Mouse (Mus musculus): ENCODE data around the gene Limk2. TPM values are rescaled to one million over a fixed set of nuclear protein-coding genes. Genes with fewer than 3 reads are reported as not detected.

Gene Limk2
- polyA plus RNA-seq, 1 experiment from 2014 or later = 6.8 TPM

GRCm38 (mm10) chr11:3335651-3336216, 73.3 kb downstream of the Limk2 start:
- Histone ChIP-seq H3K4me2 (ENCODE audit: low read depth, low read length) (peak overlapping the region; percentile 49), H3K36me3 (replicated peaks; ENCODE audit: insufficient read depth, low read length) (no peaks in the 10 kb centered on the region), H3K9me3 (ENCODE audit: low read length) (no peaks in the 10 kb centered on the region), H3K4me3 (ENCODE audit: low read depth, low read length) (no peak overlapping the region), H3K27ac (ENCODE audit: low read depth) (peak overlapping the region; percentile 68), H3K4me1 (ENCODE audit: insufficient read depth) (peaks cover 36% of the 10 kb centered on the region), H3K9ac (replicated peaks) (no peak overlapping the region), H3K27me3 (ENCODE audit: insufficient read depth, low read length) (peaks cover 4% of the 10 kb centered on the region; the same call in 1 of the 2 replicates)
- 10% methylated on average over 11 of the region's 11 CpGs for WGBS (ENCODE audit: insufficient replicate concordance)
- ATAC-seq (peak; percentile 13; the same call in 1 of the 2 replicates), DNase-seq (peak; percentile 54)
- TF ChIP-seq EP300 (IDR thresholded peaks at IDR 0.05; ENCODE audit: low read depth) = peak; percentile 81
- no peak for TF ChIP-seq CTCF (IDR thresholded peaks at IDR 0.05; ENCODE audit: low read depth)

- DNase-seq = no peak
- Histone ChIP-seq H3K27ac (ENCODE audit: low read depth) (peak overlapping the region; percentile 68), H3K4me3 (ENCODE audit: low read depth, low read length) (no peak overlapping the region), H3K36me3 (replicated peaks; ENCODE audit: insufficient read depth, low read length) (no peaks in the 10 kb centered on the region), H3K4me2 (ENCODE audit: low read depth, low read length) (peak overlapping the region; percentile 49; the same call in 1 of the 2 replicates), H3K27me3 (ENCODE audit: insufficient read depth, low read length) (peaks cover 4% of the 10 kb centered on the region; the same call in 1 of the 2 replicates), H3K9ac (replicated peaks) (no peak overlapping the region), H3K4me1 (ENCODE audit: insufficient read depth) (peaks cover 40% of the 10 kb centered on the region), H3K9me3 (ENCODE audit: low read length) (no peaks in the 10 kb centered on the region)
- WGBS (ENCODE audit: insufficient replicate concordance) = 32% methylated on average over 9 of the region's 9 CpGs
- ATAC-seq = no peak
- TF ChIP-seq CTCF (IDR thresholded peaks at IDR 0.05; ENCODE audit: low read depth) (no peak), EP300 (IDR thresholded peaks at IDR 0.05; ENCODE audit: low read depth) (no peak)
Measured at GRCm38 (mm10) chr11:3334711-3335316, 74.2 kb downstream of the Limk2 start.

- no peak for ATAC-seq
- H3K9ac ChIP-seq (replicated peaks) = no peak overlapping the region
- no peak for TF ChIP-seq EP300 (IDR thresholded peaks at IDR 0.05; ENCODE audit: low read depth)
- no peak for TF ChIP-seq CTCF (IDR thresholded peaks at IDR 0.05; ENCODE audit: low read depth)
- DNase-seq = no peak
- no peak overlapping the region for H3K27ac ChIP-seq (ENCODE audit: low read depth)
- H3K4me1 ChIP-seq (ENCODE audit: insufficient read depth) = peaks cover 40% of the 10 kb centered on the region
- no peak overlapping the region for H3K4me2 ChIP-seq (ENCODE audit: low read depth, low read length)
- no peak overlapping the region for H3K4me3 ChIP-seq (ENCODE audit: low read depth, low read length)
- 74% methylated on average over 11 of the region's 11 CpGs for WGBS (ENCODE audit: insufficient replicate concordance)
- H3K9me3 ChIP-seq (ENCODE audit: low read length) = no peaks in the 10 kb centered on the region
- no peaks in the 10 kb centered on the region for H3K36me3 ChIP-seq (replicated peaks; ENCODE audit: insufficient read depth, low read length)
- H3K27me3 ChIP-seq (ENCODE audit: insufficient read depth, low read length) = peaks cover 4% of the 10 kb centered on the region; the same call in 1 of the 2 replicates
Measured at GRCm38 (mm10) chr11:3334141-3334710, 74.8 kb downstream of the Limk2 start.

- Histone ChIP-seq H3K4me1 (ENCODE audit: insufficient read depth) (peaks cover 44% of the 10 kb centered on the region), H3K36me3 (replicated peaks; ENCODE audit: insufficient read depth, low read length) (no peaks in the 10 kb centered on the region), H3K27ac (ENCODE audit: low read depth) (no peak overlapping the region), H3K27me3 (ENCODE audit: insufficient read depth, low read length) (peaks cover 4% of the 10 kb centered on the region; the same call in 1 of the 2 replicates), H3K9ac (replicated peaks) (no peak overlapping the region), H3K9me3 (ENCODE audit: low read length) (no peaks in the 10 kb centered on the region), H3K4me2 (ENCODE audit: low read depth, low read length) (no peak overlapping the region), H3K4me3 (ENCODE audit: low read depth, low read length) (no peak overlapping the region)
- ATAC-seq (no peak), DNase-seq (no peak)
- 79% methylated on average over 11 of the region's 11 CpGs for WGBS (ENCODE audit: insufficient replicate concordance)
- TF ChIP-seq CTCF (IDR thresholded peaks at IDR 0.05; ENCODE audit: low read depth) (no peak), EP300 (IDR thresholded peaks at IDR 0.05; ENCODE audit: low read depth) (no peak)
Measured at GRCm38 (mm10) chr11:3333111-3333695, 75.8 kb downstream of the Limk2 start.

- 2% methylated on average over 62 of the region's 75 CpGs for WGBS (ENCODE audit: insufficient replicate concordance)
- ATAC-seq (peak; percentile 96), DNase-seq (peak; percentile 91)
- peak overlapping the region; percentile 80 for H3K4me2 ChIP-seq (ENCODE audit: low read depth, low read length)
- H3K27me3 ChIP-seq (ENCODE audit: insufficient read depth, low read length) = peaks cover 4% of the 10 kb centered on the region; the same call in 1 of the 2 replicates
- H3K9me3 ChIP-seq (ENCODE audit: low read length) = no peaks in the 10 kb centered on the region
- H3K9ac ChIP-seq (replicated peaks) = peak overlapping the region; percentile 51
- peak overlapping the region; percentile 77 for H3K27ac ChIP-seq (ENCODE audit: low read depth)
- peaks cover 40% of the 10 kb centered on the region for H3K4me1 ChIP-seq (ENCODE audit: insufficient read depth)
- TF ChIP-seq CTCF (IDR thresholded peaks at IDR 0.05; ENCODE audit: low read depth) (peak; percentile 26; the same call in 1 of the 2 replicates), EP300 (IDR thresholded peaks at IDR 0.05; ENCODE audit: low read depth) (no peak)
- no peaks in the 10 kb centered on the region for H3K36me3 ChIP-seq (replicated peaks; ENCODE audit: insufficient read depth, low read length)
- peak overlapping the region; percentile 52 for H3K4me3 ChIP-seq (ENCODE audit: low read depth, low read length)
Measured at GRCm38 (mm10) chr11:3331756-3332642, 77.0 kb downstream of the Limk2 start.
